Mouse (Mus musculus) cerebellum, adult 18-20 months (tissue): Measurements from ENCODE around the gene Iqsec2.
A peak's percentile ranks its signal among the peaks of the same experiment; 100 is the strongest.

Source experiments
- DNase-seq, 2 experiments: peaks; one replicate each; pipeline ENCODE4 v3.0.0; 2021

The Iqsec2 gene

DNA sequence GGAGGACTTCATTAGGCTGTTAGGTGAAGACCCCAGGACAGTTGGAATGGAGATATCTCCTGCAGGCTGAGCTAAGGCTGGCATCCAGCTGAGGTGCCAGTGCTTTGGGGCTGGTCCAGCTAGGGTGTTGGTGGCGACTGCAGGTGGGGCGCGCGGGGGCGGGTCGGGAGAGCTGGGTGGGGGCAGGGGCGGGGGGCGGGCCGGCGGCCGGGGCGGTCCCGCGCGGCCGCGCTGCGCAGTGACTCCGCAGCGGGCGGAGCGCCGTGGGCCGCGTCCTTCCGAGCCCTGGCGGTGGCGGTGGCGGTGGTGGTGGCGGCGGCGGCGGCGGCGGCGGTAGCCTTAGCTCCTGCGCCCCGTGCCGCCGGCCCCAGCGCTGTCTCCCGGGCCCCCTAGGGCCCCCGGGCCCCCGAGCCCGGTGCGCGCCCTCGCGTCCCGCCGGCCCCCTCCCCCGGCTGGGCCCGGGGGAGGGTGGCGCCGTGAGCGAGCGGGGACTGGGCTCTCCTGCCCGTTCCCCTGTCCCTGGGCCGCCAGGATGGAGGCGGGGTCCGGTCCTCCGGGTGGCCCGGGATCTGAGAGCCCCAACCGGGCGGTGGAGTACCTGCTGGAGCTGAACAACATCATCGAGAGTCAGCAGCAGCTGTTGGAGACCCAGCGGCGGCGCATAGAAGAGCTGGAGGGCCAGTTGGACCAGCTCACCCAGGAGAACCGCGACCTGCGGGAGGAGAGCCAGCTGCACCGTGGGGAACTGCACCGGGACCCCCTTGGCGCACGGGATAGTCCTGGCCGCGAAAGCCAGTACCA is at the start of gene Iqsec2:
TSS of gene Iqsec2 (plus strand) at position 328 of the 801 bp plus-strand sequence.
- peak; percentile 42 to 59 for DNase-seq

GRCm38 (mm10) chrX:152097572-152097971 is 46.5 kb upstream of the Iqsec2 start:
- DNase-seq = no peak

GRCm38 (mm10) chrX:152121687-152122086 is 22.4 kb upstream of the Iqsec2 start:
- DNase-seq = no peak

GRCm38 (mm10) chrX:152130777-152131176 is 13.3 kb upstream of the Iqsec2 start:
- DNase-seq = peak in 1 of 2 experiments; percentile 20

DNA sequence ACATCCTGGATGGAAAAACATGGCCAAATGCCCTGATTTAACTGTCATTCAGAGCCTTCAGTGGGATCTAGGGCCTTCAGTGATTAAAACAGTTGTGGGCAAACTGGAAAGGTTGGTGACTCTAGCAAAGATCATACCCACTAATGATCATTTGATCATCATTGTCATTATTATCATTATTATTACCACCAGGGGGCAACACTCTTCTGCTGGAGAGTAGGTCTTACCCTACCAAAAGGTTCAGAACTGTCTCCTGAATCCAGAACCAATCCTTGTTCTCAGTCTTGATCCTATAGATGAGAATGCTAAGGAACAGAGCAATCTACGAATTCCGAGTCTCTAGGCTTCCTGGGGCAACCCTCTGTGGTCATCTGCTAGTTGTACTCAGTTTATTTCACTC is 12.0 kb upstream of the Iqsec2 start:
- DNase-seq = no peak

DNA sequence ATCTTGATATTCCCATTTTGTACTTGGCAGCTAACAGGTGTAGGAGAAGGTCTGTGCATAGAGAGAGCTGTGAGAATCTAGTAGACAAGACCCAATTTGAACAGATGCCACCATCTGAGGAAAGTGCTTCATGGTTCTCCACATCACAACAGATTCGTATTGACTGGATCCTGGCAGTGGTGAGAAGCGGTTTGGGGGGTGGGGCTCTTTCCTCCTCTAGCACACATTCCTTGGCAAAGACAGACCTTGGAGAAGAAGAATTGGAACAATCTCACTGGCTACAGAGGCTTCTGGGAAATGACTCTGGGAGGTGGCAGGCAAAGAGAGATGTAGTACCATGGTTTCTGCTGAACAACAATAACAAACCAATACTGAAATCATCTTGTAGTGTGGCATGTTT is 8.9 kb upstream of the Iqsec2 start:
- DNase-seq = no peak

- peak; percentile 35 to 58 for DNase-seq
Measured at GRCm38 (mm10) chrX:152144742-152145214, 710 bp downstream of the Iqsec2 start.

- DNase-seq = peak; percentile 56 to 61
Measured at GRCm38 (mm10) chrX:152146150-152146549, 2.1 kb downstream of the Iqsec2 start.

- DNase-seq = peak; percentile 51 to 54
Measured at GRCm38 (mm10) chrX:152146691-152147090, 2.6 kb downstream of the Iqsec2 start.

DNA sequence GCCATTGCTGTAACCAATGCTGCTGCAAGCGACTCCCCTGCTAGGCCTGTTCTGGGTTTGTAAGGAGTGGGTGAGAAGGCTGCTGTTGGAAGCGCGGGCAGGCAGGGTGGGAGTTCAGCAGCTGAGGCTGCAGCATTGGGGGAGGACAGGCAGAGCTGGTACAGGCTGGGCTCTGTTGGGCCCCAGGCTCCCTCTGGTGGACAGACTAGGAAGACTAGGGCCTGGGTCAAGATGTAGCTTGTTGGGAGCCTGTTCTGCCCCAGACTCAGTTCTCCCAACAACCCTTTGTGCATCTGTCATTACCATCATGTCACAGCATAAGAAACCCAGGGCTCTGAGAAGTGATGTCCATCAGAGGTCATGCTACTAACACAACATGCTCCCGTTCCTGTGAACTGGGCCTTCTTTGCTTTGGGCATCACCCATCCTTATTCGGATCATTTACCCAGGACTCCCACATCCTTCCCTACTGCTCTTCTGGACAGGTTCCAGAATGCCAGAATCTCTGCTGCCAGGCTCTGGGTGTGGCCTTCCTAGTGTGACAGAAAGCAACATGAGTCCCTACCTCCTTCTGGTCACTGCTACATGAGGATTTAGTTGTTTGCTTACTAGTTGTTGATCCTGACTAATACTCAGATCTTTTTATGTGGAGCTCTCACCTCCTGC is 3.5 kb downstream of the Iqsec2 start:
- peak; percentile 78 to 80 for DNase-seq

GRCm38 (mm10) chrX:152148706-152149105 is 4.6 kb downstream of the Iqsec2 start:
- DNase-seq = peak; percentile 60 to 72

DNA sequence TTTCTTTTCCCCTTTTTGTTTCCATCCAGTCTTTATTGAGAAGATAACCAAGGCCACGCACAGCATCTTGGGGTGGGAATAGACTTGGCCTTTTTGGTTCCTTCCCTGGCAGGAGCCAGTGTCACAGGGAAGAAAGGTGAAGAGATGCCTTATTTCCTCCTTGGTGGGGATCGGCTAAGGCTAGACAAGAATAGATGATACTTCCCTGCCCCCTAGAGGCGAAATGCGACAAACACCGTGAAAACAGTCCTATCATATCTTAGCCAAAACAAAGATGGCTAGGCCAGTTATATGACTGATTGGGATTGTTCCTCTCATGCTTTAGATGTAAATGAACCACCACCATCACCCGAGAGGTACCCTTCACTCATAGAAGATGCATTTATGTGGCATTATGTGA is 7.6 kb downstream of the Iqsec2 start:
- peak; percentile 66 to 71 for DNase-seq

GRCm38 (mm10) chrX:152158294-152158693 is 14.2 kb downstream of the Iqsec2 start:
- no peak for DNase-seq

DNA sequence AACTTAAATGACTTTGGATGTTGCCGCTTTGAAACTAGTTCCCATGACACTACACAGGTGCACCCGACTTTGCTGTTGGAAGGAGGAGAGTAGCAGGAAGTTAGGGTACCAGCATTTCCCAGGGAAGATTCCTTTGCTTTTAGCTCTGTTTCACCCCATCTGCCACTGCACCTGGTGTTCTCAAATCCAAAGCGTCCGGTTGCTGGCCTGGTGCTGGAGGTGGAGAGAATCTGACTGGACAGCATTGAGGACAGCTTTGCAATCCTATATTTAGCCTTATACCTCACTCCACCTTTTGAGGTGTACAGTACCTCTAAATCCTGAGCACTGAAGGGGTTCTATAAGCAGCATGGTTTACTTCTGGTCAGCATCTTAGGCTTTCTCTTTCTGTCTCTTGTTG is 17.3 kb downstream of the Iqsec2 start:
- DNase-seq = peak; percentile 64 to 71

- DNase-seq = no peak
Measured at GRCm38 (mm10) chrX:152164061-152164460, 20.0 kb downstream of the Iqsec2 start.

GRCm38 (mm10) chrX:152166161-152166560 is 22.1 kb downstream of the Iqsec2 start:
- DNase-seq = no peak

DNA sequence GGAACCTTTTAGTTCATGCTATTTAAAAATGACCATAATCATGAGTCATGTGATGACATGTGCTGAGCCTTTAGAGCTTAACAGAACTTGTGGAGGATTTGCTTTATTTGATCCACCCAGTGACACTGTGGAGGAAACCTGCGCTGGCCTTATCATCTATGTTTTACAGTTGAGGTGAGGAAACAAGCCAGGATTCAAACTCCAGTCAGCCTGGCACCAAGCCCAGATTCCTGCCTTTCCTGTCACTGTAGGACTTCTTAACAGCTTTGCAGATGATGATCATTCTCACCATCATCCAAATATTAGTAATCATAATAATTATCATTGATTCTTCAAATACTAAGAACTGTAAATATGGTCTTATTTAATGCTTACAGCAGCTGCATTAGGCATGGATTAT is 24.5 kb downstream of the Iqsec2 start:
- peak; percentile 55 to 64 for DNase-seq

GRCm38 (mm10) chrX:152171041-152172026 is 27.3 kb downstream of the Iqsec2 start:
- peak; percentile 25 to 37 for DNase-seq

GRCm38 (mm10) chrX:152172487-152172935 is 28.4 kb downstream of the Iqsec2 start:
- DNase-seq = peak; percentile 47 to 64

DNA sequence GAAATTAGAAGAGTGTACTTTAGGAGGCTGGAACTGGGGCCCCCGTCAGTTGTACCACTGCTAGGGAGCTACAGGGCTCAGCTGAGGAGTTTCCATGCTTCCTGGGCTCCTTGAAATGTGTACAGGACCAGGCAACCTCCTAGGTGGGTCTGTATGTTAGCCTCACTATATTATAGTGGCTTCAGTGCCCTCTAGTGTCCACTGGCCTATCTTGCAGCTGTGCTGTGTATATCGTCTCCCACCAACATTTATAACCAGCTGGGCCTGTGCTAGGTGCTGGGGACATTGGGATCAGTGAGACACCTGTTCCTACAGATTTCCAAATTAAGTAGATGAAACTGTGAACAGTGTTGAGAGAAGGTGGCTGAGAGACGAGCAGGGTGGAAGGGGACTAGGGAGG is 31.2 kb downstream of the Iqsec2 start:
- DNase-seq = peak; percentile 66 to 67

DNA sequence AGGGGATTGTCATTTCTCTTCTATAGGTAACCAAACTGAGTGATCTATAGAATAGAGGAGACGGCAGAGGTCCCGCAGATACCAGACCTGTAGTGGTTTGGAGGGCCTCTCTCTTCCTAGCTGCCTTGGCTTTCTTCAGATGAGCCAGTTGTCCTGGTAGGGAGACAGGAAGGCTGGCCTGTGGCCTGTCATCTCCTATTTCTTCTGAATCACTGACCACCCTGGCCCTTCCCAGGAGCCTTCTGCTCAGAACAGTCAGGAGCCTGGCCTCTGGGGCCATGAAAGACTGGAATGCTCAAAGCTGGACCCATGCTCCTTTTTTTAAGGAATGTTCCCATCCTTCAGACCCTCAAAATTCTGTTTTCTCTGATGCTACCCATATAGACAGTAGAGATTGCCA is 33.8 kb downstream of the Iqsec2 start:
- peak; percentile 73 to 83 for DNase-seq

GRCm38 (mm10) chrX:152178843-152179545 is 34.9 kb downstream of the Iqsec2 start:
- peak; percentile 32 to 68 for DNase-seq
